Mouse (Mus musculus) heart, adult 2 months (tissue): ENCODE measurements at regions not wholly inside any gene's neighbourhood (a gene's known extent, or its start where the extent isn't known, plus 50 kb on each side); places are given as distances from the start of the nearest gene placed in this dataset.

ENCODE experiments used
- CTCF ChIP-seq: fragments of 200-600 bp; IDR thresholded peaks from 2 replicates; pipeline ENCODE4 v1.8.1; 2022; ENCODE audit warnings: antibody characterized with exemption, mild to moderate bottlenecking, moderate library complexity
- EP300 ChIP-seq: fragments of 200-500 bp; IDR thresholded peaks from 2 replicates; pipeline ENCODE4 v1.6.1; 2011; ENCODE audit warnings: low read depth, low read length, control low read depth; ENCODE audit not compliant: insufficient read depth
- POLR2A ChIP-seq: fragments of 200-500 bp; IDR thresholded peaks from 2 replicates; pipeline ENCODE4 v1.6.1; 2011; ENCODE audit warnings: mild to moderate bottlenecking, low read depth, low read length, control low read depth; ENCODE audit not compliant: insufficient read depth

DNA sequence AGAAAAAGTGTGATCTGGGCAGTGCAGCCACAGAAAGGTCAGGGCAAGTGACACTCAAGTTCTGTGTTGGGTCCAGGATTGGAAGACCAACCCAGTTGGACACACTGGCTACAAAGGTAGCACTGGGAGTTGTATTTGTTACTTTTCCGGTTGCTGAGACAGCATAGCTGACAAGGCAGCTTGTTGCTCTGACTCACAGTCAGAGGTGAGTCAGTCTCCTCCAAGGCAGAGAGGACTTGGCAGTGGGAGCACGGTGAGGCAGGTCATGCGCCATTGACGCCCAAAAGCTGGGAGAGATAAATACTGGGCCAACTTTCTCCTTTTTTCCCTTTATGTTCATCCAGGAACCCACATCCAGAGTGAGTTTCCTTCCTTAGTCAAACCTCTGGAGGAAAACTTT, 88.4 kb downstream of the Zfp706 start:
- no peak for TF ChIP-seq CTCF
- no peak for TF ChIP-seq POLR2A
- TF ChIP-seq EP300, result no peak
